Mouse (Mus musculus): ENCODE data around the gene Gm28510. TPM values are rescaled to one million over a fixed set of nuclear protein-coding genes. Genes with fewer than 3 reads are reported as not detected.
"Not testable (repeated sequence)": the region's sequence is repeated elsewhere in the genome, so short reads cannot be mapped to it uniquely, and the experiment has no call there.

The Gm28510 gene
- not detected in 2 replicates for polyA plus RNA-seq (2015; fragmentation: Nextera tagmentation; extraction: Ambion mirVana)

GRCm38 (mm10) chrY:10412437-10412836 lies at the start of gene Gm28510:
Gene Gm28510, plus strand, starts transcription at chrY:10412737.
- not testable (repeated sequence) for H3K4me2 ChIP-seq (ENCODE audit: low read depth, low read length); H3K9ac ChIP-seq (ENCODE audit: low read length); H3K27me3 ChIP-seq (ENCODE audit: control insufficient read depth, insufficient read depth, low read depth, low read length); ATAC-seq (ENCODE audit: low read depth); H3K9me3 ChIP-seq (ENCODE audit: control insufficient read depth, low read length); H3K27ac ChIP-seq (ENCODE audit: low read length); H3K4me1 ChIP-seq (replicated peaks; ENCODE audit: control insufficient read depth, insufficient read depth, low read length); H3K4me3 ChIP-seq (ENCODE audit: low read length); H3K36me3 ChIP-seq (ENCODE audit: control insufficient read depth, insufficient read depth, low read length)
- WGBS = no CpG with 5 or more reads among the region's 6 CpGs

Other genes with a start within 250 kb of the Gm28510 start
- gene Gm20834, start 88.1 kb upstream of the Gm28510 start, polyA plus RNA-seq (2015; fragmentation: Nextera tagmentation; extraction: Ambion mirVana) = not detected in 2 replicates
- gene Gm20737, start 123.3 kb downstream of the Gm28510 start, polyA plus RNA-seq (2015; fragmentation: Nextera tagmentation; extraction: Ambion mirVana) = not detected in 2 replicates
- not detected in 2 replicates for gene Gm21775, start 140.7 kb downstream of the Gm28510 start, polyA plus RNA-seq (2015; fragmentation: Nextera tagmentation; extraction: Ambion mirVana)
- not detected in 2 replicates for gene Gm21900, start 203.6 kb downstream of the Gm28510 start, polyA plus RNA-seq (2015; fragmentation: Nextera tagmentation; extraction: Ambion mirVana)